Mouse (Mus musculus) G1E (cell line): ENCODE results near the gene Hoxc5. TPM values are rescaled to one million over a fixed set of nuclear protein-coding genes. Genes with fewer than 3 reads are reported as not detected.

Experiments
- ATAC-seq: 2 replicates; pipeline ENCODE4 v1.8.0; 2016; ENCODE audit warnings: mild to moderate bottlenecking; ENCODE audit not compliant: insufficient number of reproducible peaks, poor library complexity, low FRiP score, severe bottlenecking; ENCODE audit errors: extremely low read depth
- DNase-seq: peaks from one replicate; pipeline ENCODE4 v3.0.0; 2012; ENCODE audit warnings: low spot score
- H3K27me3 ChIP-seq: 2 replicates; pipeline ENCODE4 v1.6.1; 2012; ENCODE audit warnings: mild to moderate bottlenecking, low read length, inconsistent platforms; ENCODE audit not compliant: insufficient read depth
- H3K36me3 ChIP-seq: replicated peaks from 2 replicates; pipeline ENCODE3; 2012; ENCODE audit warnings: mild to moderate bottlenecking, inconsistent platforms
- H3K4me1 ChIP-seq: 2 replicates; pipeline ENCODE4 v1.6.1; 2012; ENCODE audit warnings: low read depth, low read length, inconsistent platforms, mixed read lengths; ENCODE audit not compliant: insufficient read depth
- H3K4me3 ChIP-seq: 2 replicates; pipeline ENCODE4 v1.5.1; 2012; ENCODE audit warnings: low read depth, mild to moderate bottlenecking, inconsistent platforms, low read length, moderate library complexity, mixed read lengths
- H3K9me3 ChIP-seq: replicated peaks from 2 replicates; pipeline ENCODE4 v1.6.1; 2012; ENCODE audit warnings: inconsistent platforms
- CTCF ChIP-seq: IDR thresholded peaks from 2 replicates; pipeline ENCODE4 v1.5.1; 2012; ENCODE audit warnings: low read depth, low read length, inconsistent platforms, mixed read lengths
- GATA1 ChIP-seq: IDR thresholded peaks from 2 replicates; pipeline ENCODE4 v1.6.1; 2012; ENCODE audit warnings: borderline replicate concordance, low read length, inconsistent platforms, mixed read lengths
- GATA2 ChIP-seq: IDR thresholded peaks from 2 replicates; pipeline ENCODE4 v1.6.1; 2012; ENCODE audit warnings: low read depth, low read length, inconsistent platforms, borderline replicate concordance
- POLR2AphosphoS5 ChIP-seq: IDR thresholded peaks from 2 replicates; pipeline ENCODE4 v1.6.1; 2012; ENCODE audit warnings: low read depth, low read length, inconsistent platforms; ENCODE audit not compliant: insufficient replicate concordance
- TAL1 ChIP-seq: conservative IDR thresholded peaks from 2 replicates; pipeline ENCODE4 v1.6.1; 2012; ENCODE audit warnings: low read depth, low read length, inconsistent platforms, mixed read lengths
- polyA plus RNA-seq: library from polyadenylated mRNA; stranded (reverse); fragments of >175 nt; gene quantifications from 2 replicates; pipeline ENCODE4 v1.2.3, GENCODE M21; 2012
- total RNA-seq, 2 experiments: library from RNA; stranded (forward) in 1 of 2; stranded (reverse) in 1 of 2; fragments of 200-1000 nt in 1 of 2; fragments of >200 nt in 1 of 2; fragmentation: Nextera tagmentation in 1 of 2; gene quantifications; 2 replicates each; pipeline ENCODE4 v1.2.3; 2014 to 2017

Gene Hoxc5
- total and polyA plus RNA-seq, 3 experiments: 9.1 to 19.8 (median 12.4) TPM

DNA sequence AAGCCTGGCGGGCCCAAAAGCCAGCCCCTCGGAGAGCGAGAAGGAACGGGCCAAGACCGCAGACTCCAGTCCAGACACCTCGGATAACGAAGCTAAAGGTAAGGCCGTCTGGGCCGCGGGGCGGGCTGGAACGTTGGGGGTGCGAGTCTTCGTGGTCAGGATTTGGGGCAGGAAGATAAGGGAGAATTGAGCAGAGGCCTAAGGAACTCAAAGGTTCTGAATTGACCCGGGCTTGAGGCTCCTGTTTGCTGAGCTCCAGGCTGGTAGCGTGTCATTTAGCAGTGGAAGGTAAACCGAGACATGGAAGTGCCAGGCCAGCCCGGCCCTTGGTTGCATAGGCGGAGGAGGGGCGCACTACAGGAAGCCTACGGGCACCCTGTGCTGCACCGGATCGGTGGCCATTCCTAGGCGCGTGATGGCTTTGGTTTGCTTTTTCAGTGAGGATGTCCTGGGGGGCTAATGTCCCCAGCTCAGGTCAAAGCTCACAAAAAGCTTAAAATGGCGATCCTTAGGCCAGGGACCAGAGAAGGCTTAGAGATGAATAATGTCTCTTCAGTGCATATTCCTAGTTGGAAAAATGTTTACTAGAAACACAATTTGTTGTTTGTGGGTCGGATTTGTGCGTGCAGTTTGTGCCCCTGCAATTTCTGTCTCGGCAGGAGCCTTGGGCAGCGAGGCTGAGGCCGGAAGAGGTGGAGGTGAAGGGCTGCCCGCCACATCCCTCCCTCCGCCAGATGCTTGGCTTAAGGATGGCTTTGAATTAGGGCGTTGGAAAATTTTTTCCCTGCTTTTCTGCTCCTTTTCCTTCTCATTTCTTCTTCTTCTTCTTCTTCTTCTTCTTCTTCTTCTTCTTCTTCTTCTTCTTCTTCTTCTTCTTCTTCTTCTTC, 511 bp downstream of the Hoxc5 start:
- peaks cover 92% of the 10 kb centered on the region for H3K27me3 ChIP-seq
- DNase-seq: no peak

DNA sequence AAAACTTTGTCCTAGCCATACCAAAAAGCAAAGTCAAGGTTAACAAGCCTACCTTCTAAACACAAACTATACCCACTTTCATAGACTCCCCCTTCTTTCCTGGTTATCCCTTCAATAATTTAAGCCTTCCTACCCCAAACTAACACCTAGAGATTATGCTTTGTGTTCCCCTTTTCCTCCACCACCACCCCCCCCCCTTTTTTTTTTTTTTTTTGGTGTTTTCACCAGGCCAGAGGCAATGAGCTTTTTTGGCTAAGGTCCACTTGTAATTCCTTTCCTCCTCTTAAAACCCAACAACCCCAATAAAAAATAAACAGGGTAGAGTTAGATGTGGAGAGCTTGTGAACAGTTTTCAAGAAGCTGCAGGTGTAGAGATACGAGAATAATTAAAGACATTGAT, 2.1 kb downstream of the Hoxc5 start:
- Histone ChIP-seq H3K27me3 (peaks cover 92% of the 10 kb centered on the region), H3K4me1 (peaks cover 39% of the 10 kb centered on the region), H3K4me3 (no peak overlapping the region), H3K9me3 (no peaks in the 10 kb centered on the region), H3K36me3 (no peaks in the 10 kb centered on the region)
- ATAC-seq (no peak), DNase-seq (no peak)
- TF ChIP-seq TAL1 (no peak), CTCF (no peak), GATA1 (no peak), GATA2 (no peak), POLR2AphosphoS5 (no peak)

More for the DNA sequence above, 511 bp downstream of the Hoxc5 start:
- Histone ChIP-seq H3K36me3 (no peaks in the 10 kb centered on the region), H3K4me1 (peaks cover 47% of the 10 kb centered on the region), H3K4me3 (peak overlapping the region; percentile 65; the same call in 1 of the 2 replicates), H3K9me3 (no peaks in the 10 kb centered on the region)
- ATAC-seq: no peak
- TF ChIP-seq CTCF (no peak), GATA1 (no peak), POLR2AphosphoS5 (no peak), TAL1 (no peak), GATA2 (no peak)

DNA sequence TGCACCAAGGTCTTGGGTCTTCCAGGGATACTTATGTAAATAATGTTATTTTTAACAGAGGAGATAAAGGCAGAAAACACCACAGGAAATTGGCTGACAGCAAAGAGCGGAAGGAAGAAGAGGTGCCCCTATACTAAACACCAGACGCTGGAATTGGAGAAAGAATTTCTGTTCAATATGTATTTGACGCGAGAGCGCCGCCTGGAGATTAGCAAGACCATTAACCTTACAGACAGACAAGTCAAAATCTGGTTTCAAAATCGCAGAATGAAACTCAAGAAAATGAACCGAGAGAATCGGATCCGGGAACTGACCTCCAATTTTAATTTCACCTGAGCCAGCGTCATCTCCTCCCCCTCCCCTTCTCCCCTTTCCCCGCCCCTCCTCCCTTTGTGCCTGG, 3.5 kb downstream of the Hoxc5 start:
- Histone ChIP-seq H3K4me1 (peaks cover 42% of the 10 kb centered on the region), H3K9me3 (no peaks in the 10 kb centered on the region), H3K4me3 (no peak overlapping the region), H3K36me3 (no peaks in the 10 kb centered on the region), H3K27me3 (peaks cover 90% of the 10 kb centered on the region)
- TF ChIP-seq GATA1: no peak
- no peak for TF ChIP-seq CTCF
- no peak for TF ChIP-seq POLR2AphosphoS5
- no peak for TF ChIP-seq TAL1
- no peak for TF ChIP-seq GATA2
- no peak for ATAC-seq
- DNase-seq: no peak

DNA sequence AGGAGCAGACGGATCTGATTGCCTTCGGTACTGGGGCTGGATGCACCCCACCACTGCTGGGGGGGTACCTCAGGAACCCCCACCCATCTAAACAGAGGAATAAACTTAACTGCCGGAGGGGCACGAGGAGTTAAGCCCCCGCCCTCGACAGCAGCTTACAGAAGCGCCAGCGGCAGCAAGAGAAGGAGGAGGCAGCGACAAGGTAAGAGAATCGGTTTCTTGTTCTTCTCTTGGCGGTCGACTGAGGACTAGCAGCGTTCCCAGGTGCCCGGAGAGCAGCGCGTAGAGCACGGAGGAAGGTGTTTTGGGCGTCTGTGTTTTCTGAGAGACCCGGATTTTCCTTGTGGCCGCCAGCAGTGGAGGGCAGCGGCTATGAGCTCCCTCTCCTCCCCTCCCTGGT, 5.0 kb downstream of the Hoxc5 start:
- DNase-seq (no peak), ATAC-seq (no peak)
- H3K36me3 ChIP-seq: no peaks in the 10 kb centered on the region
- TF ChIP-seq POLR2AphosphoS5 (no peak), GATA2 (no peak), TAL1 (no peak), CTCF (no peak), GATA1 (no peak)
- H3K9me3 ChIP-seq: no peaks in the 10 kb centered on the region
- H3K4me1 ChIP-seq: peaks cover 43% of the 10 kb centered on the region
- H3K27me3 ChIP-seq: peaks cover 84% of the 10 kb centered on the region
- no peak overlapping the region for H3K4me3 ChIP-seq

DNA sequence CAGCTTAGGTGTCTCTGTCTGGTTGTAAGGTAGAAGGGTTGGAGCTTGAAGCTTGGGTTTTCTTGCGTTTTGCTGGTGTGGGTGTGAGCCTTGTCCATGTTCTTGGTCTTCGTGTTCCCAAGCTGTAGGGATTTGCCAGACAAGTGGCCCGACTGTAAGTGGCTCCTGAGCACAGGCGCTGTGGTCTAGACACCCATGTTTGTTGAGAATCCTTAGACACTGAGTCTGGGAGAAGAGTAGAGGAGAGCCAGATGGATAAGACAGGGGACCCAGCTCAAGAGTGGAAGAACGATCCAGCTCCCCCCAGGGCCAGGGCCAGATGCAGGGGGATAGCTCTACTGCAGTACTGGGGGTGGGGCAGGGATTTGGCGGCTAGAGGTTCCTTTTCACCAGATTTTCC, 5.5 kb downstream of the Hoxc5 start:
- ATAC-seq (no peak), DNase-seq (no peak)
- Histone ChIP-seq H3K4me3 (no peak overlapping the region), H3K4me1 (peaks cover 43% of the 10 kb centered on the region), H3K27me3 (peaks cover 79% of the 10 kb centered on the region), H3K36me3 (no peaks in the 10 kb centered on the region), H3K9me3 (no peaks in the 10 kb centered on the region)
- TF ChIP-seq POLR2AphosphoS5: no peak
- TF ChIP-seq CTCF: no peak
- TF ChIP-seq GATA2: no peak
- no peak for TF ChIP-seq GATA1
- TF ChIP-seq TAL1: no peak

DNA sequence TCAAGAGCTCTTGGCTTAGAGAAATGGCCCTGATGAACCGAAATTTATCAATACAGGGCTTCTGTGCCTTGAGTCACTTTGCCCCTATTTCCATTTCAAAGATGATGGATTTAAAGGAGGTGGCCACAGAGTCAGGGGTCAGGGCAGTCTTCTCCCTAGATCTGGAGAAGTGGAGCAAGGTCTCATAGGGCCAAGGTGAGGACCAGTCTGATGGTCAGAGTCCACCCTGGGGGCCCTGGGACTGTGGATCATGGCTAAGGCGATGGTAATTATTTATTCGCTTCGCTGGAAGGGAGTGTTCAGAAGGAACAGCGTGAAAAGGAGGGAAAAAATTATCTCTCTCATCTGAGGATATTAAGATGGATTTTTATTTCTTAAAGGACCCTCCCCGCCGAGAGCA, 7.8 kb downstream of the Hoxc5 start:
- no peak overlapping the region for H3K4me3 ChIP-seq
- no peak for DNase-seq
- peaks cover 65% of the 10 kb centered on the region for H3K4me1 ChIP-seq
- ATAC-seq: no peak
- no peaks in the 10 kb centered on the region for H3K9me3 ChIP-seq
- H3K36me3 ChIP-seq: no peaks in the 10 kb centered on the region
- TF ChIP-seq CTCF: no peak
- TF ChIP-seq GATA1: no peak
- no peak for TF ChIP-seq TAL1
- TF ChIP-seq GATA2: no peak
- TF ChIP-seq POLR2AphosphoS5: no peak
- peaks cover 59% of the 10 kb centered on the region for H3K27me3 ChIP-seq
